Mouse (Mus musculus) lung, embryonic 16.5 days (tissue): ENCODE measurements around the gene 1700023F06Rik. TPM values are rescaled to one million over a fixed set of nuclear protein-coding genes. Genes with fewer than 3 reads are reported as not detected.

Experiments
- ATAC-seq: fragments of 200-750 bp; cut with Nextera tagmentation; 2 replicates; pipeline ENCODE4 v1.8.0; 2017; ENCODE audit warnings: low read depth, mild to moderate bottlenecking, moderate library complexity
- H3K27ac ChIP-seq: fragments of 300-500 bp; sonication (generic); 2 replicates; pipeline ENCODE4 v1.5.1; 2014; ENCODE audit warnings: mild to moderate bottlenecking, control low read depth, low read length
- H3K27me3 ChIP-seq: fragments of 300-500 bp; sonication (generic); 2 replicates; pipeline ENCODE4 v1.6.1; 2014; ENCODE audit warnings: low read depth, low read length, mixed read lengths; ENCODE audit not compliant: control insufficient read depth, insufficient read depth
- H3K36me3 ChIP-seq: fragments of 300-500 bp; sonication (generic); 2 replicates; pipeline ENCODE4 v1.6.1; 2014; ENCODE audit warnings: low read length; ENCODE audit not compliant: control insufficient read depth, insufficient read depth
- H3K4me1 ChIP-seq: fragments of 300-500 bp; sonication (generic); replicated peaks from 2 replicates; pipeline ENCODE4 v1.6.1; 2014; ENCODE audit warnings: low read length, mixed read lengths; ENCODE audit not compliant: control insufficient read depth, insufficient read depth
- H3K4me2 ChIP-seq: fragments of 300-500 bp; sonication (generic); 2 replicates; pipeline ENCODE4 v1.6.1; 2014; ENCODE audit warnings: low read depth, low read length, control low read depth
- H3K4me3 ChIP-seq: fragments of 300-500 bp; sonication (generic); 2 replicates; pipeline ENCODE4 v1.5.1; 2014; ENCODE audit warnings: mild to moderate bottlenecking, low read length, control low read depth
- H3K9ac ChIP-seq: fragments of 300-500 bp; sonication (generic); 2 replicates; pipeline ENCODE4 v1.6.1; 2014; ENCODE audit warnings: low read length, control low read depth
- H3K9me3 ChIP-seq: fragments of 300-500 bp; sonication (generic); 2 replicates; pipeline ENCODE4 v1.6.1; 2016; ENCODE audit warnings: low read length; ENCODE audit not compliant: control insufficient read depth
- WGBS: fragments of 180-500 bp; shearing (Covaris S2); extraction: QIAGEN DNeasy Blood & Tissue Kit; methylation state at CpG from one replicate; pipeline ENCODE4 v1.1.7; 2014; 5-methylcytosine and 5-hydroxymethylcytosine counted together
- polyA plus RNA-seq: library from polyadenylated mRNA; unstranded; fragments of >200 nt; fragmentation: Nextera tagmentation; extraction: Ambion mirVana; gene quantifications from 2 replicates; pipeline ENCODE4 v1.2.1, GENCODE M21; 2015

1700023F06Rik gene
- polyA plus RNA-seq, 1 experiment from 2014 or later = 0.44 TPM

DNA sequence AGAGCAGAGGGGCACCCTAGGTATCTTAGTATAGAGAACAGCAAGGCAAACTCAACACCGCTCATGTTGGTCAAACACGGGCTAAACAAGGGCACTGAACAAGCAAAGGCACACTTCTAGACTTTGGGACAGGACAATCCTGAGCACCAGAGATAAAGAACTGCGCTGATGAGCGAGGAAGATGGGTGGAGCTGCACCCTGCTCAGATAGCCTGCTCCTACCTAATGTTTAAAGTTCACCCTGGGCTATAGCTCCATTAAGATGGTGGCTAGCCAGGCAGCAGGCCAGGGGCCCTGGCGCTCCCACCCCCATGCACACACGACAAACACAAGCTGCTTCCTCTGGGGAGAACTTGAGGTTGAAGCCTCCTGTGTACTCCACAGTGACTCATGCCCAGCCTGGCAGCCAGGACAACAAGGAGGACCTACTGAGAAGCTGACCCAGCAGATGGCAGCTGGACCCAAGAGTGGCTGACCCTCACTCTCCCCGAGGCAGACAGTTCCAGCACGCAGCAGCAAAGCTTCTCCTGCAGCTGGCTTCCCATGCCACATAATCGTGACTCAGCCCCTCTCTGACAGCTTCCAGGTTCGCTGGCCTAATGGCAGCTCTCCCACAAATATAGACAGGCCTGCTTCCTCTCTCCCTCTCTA lies 37.8 kb upstream of the 1700023F06Rik start:
- H3K9ac ChIP-seq = 0 out of 2 replicates have a peak overlapping the region, but pooled peaks have one; percentile 18
- WGBS = 52% methylated on average over 10 of the region's 10 CpGs

DNA sequence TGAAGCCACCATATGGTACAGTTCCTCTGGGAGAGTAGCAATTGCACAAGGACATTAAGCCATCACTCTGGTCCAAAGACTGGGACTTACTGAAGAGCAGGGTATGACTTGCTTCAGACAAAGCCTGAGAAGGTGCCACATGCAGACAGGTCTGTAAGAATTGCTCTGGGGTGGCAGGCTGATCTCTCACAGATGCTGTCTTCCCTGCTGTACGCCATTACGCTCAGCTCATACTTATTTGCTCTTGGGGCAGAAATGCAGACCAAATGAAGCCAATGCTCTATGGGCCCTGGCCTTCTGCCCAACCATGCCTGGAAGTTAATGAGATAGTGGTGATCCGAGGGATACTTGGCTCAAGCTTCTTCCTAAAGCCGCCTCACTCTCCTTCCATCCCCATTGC lies 36.5 kb upstream of the 1700023F06Rik start:
- no peak overlapping the region for H3K9ac ChIP-seq
- H3K4me1 ChIP-seq = peaks cover 52% of the 10 kb centered on the region
- H3K9me3 ChIP-seq = no peaks in the 10 kb centered on the region
- no peak overlapping the region for H3K4me3 ChIP-seq
- peak overlapping the region; percentile 57; the same call in 1 of the 2 replicates for H3K27ac ChIP-seq
- peak; percentile 51 for ATAC-seq
- no peak overlapping the region for H3K4me2 ChIP-seq
- no peaks in the 10 kb centered on the region for H3K36me3 ChIP-seq
- 61% methylated on average over 4 of the region's 4 CpGs for WGBS
- no peaks in the 10 kb centered on the region for H3K27me3 ChIP-seq

More for the DNA sequence above, 37.8 kb upstream of the 1700023F06Rik start:
- Histone ChIP-seq H3K4me1 (peaks cover 41% of the 10 kb centered on the region), H3K36me3 (no peaks in the 10 kb centered on the region), H3K4me2 (no peak overlapping the region), H3K27me3 (no peaks in the 10 kb centered on the region), H3K4me3 (no peak overlapping the region), H3K27ac (peak overlapping the region; percentile 82), H3K9me3 (no peaks in the 10 kb centered on the region)
- peak; percentile 24 for ATAC-seq

DNA sequence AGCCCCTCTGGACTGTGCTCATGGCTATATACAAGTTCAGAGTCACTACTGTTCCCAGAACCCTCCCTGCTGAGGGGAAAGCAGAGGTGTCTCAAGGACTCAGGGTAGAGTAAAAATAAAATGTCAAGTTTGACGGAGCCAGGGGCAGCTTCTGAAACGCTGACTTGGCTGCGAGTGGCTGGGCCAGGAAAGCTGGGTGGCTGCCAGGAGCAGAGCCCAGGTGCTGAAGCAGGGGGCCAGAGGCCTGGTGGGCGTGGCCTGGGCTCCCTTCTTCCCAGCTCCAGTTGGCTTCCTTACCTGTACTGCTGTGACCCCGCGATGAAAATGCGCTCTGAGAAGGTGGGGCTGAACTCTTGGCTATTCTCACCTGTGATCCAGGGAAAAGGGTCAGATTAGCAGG lies 32.4 kb upstream of the 1700023F06Rik start:
- no peaks in the 10 kb centered on the region for H3K27me3 ChIP-seq
- H3K9me3 ChIP-seq = peaks cover 2% of the 10 kb centered on the region; the same call in 1 of the 2 replicates
- peaks cover 17% of the 10 kb centered on the region for H3K4me1 ChIP-seq
- H3K9ac ChIP-seq = no peak overlapping the region
- H3K4me3 ChIP-seq = no peak overlapping the region
- no peak overlapping the region for H3K4me2 ChIP-seq
- peak overlapping the region; percentile 55; the same call in 1 of the 2 replicates for H3K27ac ChIP-seq
- peak; percentile 35; the same call in 1 of the 2 replicates for ATAC-seq
- 32% methylated on average over 7 of the region's 7 CpGs for WGBS
- H3K36me3 ChIP-seq = peaks cover 11% of the 10 kb centered on the region

DNA sequence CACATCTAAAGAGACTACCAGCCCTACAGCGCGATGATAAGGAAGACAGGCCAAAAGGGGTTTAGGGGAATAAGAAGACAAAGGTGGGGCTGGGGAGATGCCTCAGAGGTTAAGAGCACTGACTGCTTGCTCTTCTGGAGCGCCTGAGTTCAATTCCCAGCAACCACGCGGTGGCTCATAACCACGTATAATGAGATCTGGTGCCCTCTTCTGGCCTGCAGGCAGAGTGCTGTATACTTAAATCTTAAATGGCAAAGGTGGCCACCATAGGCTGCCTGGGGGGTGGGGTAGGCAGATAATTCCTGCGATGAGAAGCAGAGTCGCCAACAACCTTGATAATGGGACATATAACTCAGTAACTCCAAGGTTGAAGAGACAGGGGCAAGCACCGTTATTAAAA lies 29.4 kb upstream of the 1700023F06Rik start:
- no peak for ATAC-seq
- WGBS = 77% methylated on average over 9 of the region's 9 CpGs
- no peak overlapping the region for H3K4me2 ChIP-seq
- no peak overlapping the region for H3K4me3 ChIP-seq
- H3K36me3 ChIP-seq = peaks cover 11% of the 10 kb centered on the region
- no peak overlapping the region for H3K9ac ChIP-seq
- no peaks in the 10 kb centered on the region for H3K27me3 ChIP-seq
- no peak overlapping the region for H3K27ac ChIP-seq
- H3K4me1 ChIP-seq = peaks cover 11% of the 10 kb centered on the region
- H3K9me3 ChIP-seq = peaks cover 2% of the 10 kb centered on the region; the same call in 1 of the 2 replicates

DNA sequence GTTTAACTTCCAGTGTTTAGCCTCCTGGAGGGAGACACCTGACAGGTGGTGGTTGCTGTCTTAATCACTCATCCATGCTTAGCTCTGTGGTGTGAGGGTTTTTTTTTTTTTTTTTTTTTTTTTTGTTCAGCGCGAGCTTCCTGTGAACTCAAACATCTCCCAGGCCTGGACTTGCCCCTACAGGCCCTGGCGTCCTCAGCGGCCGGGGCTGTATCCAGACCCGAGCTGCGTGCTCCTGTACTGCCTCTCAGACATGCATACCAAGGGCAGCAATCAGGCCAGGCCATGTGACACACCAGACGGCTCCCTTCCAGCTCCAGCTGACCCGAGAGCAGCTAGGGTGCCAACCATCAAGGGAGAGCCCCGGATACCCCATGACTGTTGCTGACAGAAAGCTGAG lies 28.5 kb upstream of the 1700023F06Rik start:
- no peak for ATAC-seq

DNA sequence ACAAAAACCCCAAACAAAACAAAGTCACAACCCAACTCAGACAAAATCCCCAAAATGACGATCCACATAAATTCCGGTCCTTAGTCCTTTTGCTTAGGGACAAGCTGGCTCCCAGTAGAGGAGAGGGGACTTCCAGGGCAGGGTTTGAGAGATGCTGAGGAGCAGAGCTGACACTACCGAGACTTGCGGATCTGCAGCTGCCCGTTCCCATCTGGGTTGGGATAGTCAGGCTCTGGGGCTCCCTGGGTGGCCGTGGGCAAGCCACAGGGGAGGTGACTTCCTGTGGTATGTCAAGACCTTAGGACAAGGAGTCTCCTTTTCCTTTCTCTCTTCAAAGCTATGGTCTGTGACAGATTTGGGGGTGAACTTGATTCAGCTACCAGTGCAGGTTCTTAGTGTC lies 28.1 kb upstream of the 1700023F06Rik start:
- H3K27me3 ChIP-seq = no peaks in the 10 kb centered on the region
- H3K4me1 ChIP-seq = peaks cover 11% of the 10 kb centered on the region
- no peak overlapping the region for H3K4me3 ChIP-seq
- peaks cover 11% of the 10 kb centered on the region for H3K36me3 ChIP-seq
- H3K27ac ChIP-seq = no peak overlapping the region
- peaks cover 2% of the 10 kb centered on the region; the same call in 1 of the 2 replicates for H3K9me3 ChIP-seq
- 70% methylated on average over 6 of the region's 6 CpGs for WGBS
- no peak overlapping the region for H3K4me2 ChIP-seq
- H3K9ac ChIP-seq = no peak overlapping the region
- no peak for ATAC-seq

More for the DNA sequence above, 28.5 kb upstream of the 1700023F06Rik start:
- Histone ChIP-seq H3K4me3 (no peak overlapping the region), H3K4me2 (no peak overlapping the region), H3K27me3 (no peaks in the 10 kb centered on the region), H3K9me3 (peaks cover 2% of the 10 kb centered on the region; the same call in 1 of the 2 replicates), H3K4me1 (peaks cover 11% of the 10 kb centered on the region), H3K9ac (no peak overlapping the region), H3K36me3 (peaks cover 11% of the 10 kb centered on the region), H3K27ac (no peak overlapping the region)
- WGBS = 70% methylated on average over 10 of the region's 10 CpGs

DNA sequence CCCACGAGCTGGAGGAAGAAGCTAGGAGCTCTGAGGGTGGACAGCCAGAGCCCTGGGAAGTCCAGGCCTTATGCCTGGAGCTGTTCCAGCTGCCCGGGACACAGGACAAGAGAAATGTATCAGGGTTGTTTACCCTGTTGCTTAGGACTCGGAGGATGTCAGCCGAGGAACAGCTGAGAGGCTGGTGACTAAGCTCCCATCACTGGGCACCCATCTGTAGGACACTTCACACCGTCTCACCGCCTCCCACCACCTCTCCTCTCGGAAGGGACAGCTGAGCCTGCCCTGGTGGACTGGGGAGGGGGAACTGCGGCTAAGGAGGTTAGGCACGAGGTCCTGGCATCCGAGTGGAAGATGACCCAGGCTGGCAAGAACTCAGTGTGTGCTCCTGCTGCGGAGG lies 27.3 kb upstream of the 1700023F06Rik start:
- Histone ChIP-seq H3K4me2 (no peak overlapping the region), H3K4me3 (no peak overlapping the region), H3K36me3 (peaks cover 12% of the 10 kb centered on the region), H3K27ac (no peak overlapping the region), H3K4me1 (peaks cover 6% of the 10 kb centered on the region), H3K9me3 (peaks cover 2% of the 10 kb centered on the region; the same call in 1 of the 2 replicates), H3K9ac (no peak overlapping the region), H3K27me3 (no peaks in the 10 kb centered on the region)
- 0 out of 2 replicates have a peak, but pooled peaks have one; percentile 35 for ATAC-seq
- WGBS = 37% methylated on average over 11 of the region's 11 CpGs

DNA sequence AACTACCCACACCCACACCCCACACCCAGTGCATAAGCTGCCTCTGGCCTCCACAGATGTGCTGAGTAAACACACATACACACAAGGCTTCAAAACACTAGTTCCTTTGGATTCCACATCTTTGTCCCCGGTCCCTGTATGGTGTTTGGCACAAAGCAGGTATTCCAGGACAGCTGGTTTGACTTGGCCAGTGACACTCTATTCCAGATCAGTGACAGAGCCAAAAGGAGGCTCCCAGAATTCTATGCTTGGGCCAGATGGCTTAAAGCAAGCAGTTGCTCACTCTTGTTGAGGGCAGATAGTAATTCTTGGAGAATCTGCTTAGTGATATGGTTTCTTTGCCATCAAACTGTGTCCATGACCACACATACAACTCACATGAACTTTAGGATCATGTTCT lies 26.1 kb upstream of the 1700023F06Rik start:
- no peak for ATAC-seq
- Histone ChIP-seq H3K36me3 (peaks cover 15% of the 10 kb centered on the region), H3K9ac (no peak overlapping the region), H3K9me3 (peaks cover 2% of the 10 kb centered on the region; the same call in 1 of the 2 replicates), H3K27ac (no peak overlapping the region), H3K4me1 (no peaks in the 10 kb centered on the region; the same call in 1 of the 2 replicates), H3K27me3 (no peaks in the 10 kb centered on the region), H3K4me2 (no peak overlapping the region), H3K4me3 (no peak overlapping the region)
- WGBS = 32% methylated on average over 1 of the region's 1 CpGs

DNA sequence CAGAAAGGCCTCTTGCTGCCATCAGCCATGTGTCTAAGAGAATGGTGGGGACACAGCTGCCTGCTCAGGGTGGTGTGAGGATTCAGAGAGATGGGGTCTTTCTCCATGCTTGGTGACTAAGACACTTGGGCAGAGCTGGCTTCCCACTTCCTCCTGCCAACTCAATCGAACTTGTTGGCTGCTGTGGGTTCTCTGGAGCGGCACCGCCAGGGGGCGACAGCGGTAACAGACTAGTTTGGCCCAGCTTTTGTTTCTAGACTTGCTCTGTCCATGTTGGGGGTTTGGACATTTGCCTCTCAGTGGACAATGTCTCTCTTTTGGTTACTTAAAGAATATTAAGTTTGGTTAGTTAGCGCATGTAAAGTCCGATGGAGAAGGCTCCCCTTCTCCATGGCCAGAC lies 24.6 kb upstream of the 1700023F06Rik start:
- Histone ChIP-seq H3K9ac (no peak overlapping the region), H3K27me3 (no peaks in the 10 kb centered on the region), H3K27ac (no peak overlapping the region), H3K4me3 (no peak overlapping the region), H3K4me1 (no peaks in the 10 kb centered on the region; the same call in 1 of the 2 replicates), H3K9me3 (peaks cover 2% of the 10 kb centered on the region; the same call in 1 of the 2 replicates), H3K4me2 (no peak overlapping the region), H3K36me3 (peaks cover 13% of the 10 kb centered on the region)
- WGBS = 24% methylated on average over 7 of the region's 7 CpGs
- ATAC-seq = peak; percentile 51
